Mouse (Mus musculus) heart, postnatal 0 days (tissue): ENCODE data around the gene Vwa5b1.

Experiments used
- CTCF ChIP-seq: IDR thresholded peaks from 2 replicates; pipeline ENCODE4 v1.5.1; 2016; ENCODE audit warnings: antibody characterized with exemption, control low read depth, low read depth
- EP300 ChIP-seq: IDR thresholded peaks from 2 replicates; pipeline ENCODE4 v1.6.1; 2016; ENCODE audit warnings: antibody characterized with exemption, low read depth

GRCm38 (mm10) chr4:138568275-138568674 lies 67.4 kb downstream of the Vwa5b1 start:
- TF ChIP-seq CTCF (no peak), EP300 (no peak)
